Mouse (Mus musculus): Measurements from ENCODE around the gene Hlx.

DNA sequence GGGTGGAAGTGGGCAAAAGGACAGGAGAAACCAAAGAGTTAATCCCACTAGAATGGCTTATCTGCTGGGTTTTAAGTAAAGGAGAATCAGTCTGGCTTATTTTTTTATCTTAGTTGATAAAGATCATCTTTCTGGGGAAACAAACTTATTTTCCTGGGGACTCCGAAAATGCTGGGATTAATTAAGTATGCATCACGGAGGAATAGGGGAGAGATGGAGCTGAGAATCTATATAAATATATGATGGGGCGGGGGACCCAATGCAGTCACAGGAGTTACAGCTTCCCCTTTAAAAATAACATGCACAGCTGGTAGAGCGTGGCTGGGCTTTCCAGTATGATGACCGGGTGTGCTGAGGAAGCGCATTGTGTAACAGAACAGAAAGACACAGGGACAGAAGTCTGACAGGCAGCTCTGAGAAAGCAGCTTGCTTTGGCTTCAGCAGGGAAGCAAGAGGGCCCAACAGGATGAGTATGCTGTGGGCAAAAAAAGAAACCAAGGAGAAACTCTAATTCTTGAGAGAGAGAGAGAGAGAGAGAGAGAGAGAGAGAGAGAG is 3.8 kb downstream of the Hlx start:
- TF ChIP-seq USF2 (IDR thresholded peaks at IDR 0.05; ENCODE audit: borderline replicate concordance in 1 of 2, insufficient read depth in 1 of 2, low read depth in 1 of 2, low read length in 2 of 2) (no peak), CTCF (IDR thresholded peaks at IDR 0.05 in 2 of 3, conservative IDR thresholded peaks at IDR 0.05 in 1 of 3; ENCODE audit: control insufficient read depth in 1 of 3, insufficient read depth in 1 of 3, low read depth in 2 of 3, low read length in 3 of 3, poor library complexity in 1 of 3, severe bottlenecking in 1 of 3) (no peak), ZC3H11A (IDR thresholded peaks at IDR 0.05; ENCODE audit: low read depth, low read length) (no peak), POLR2A (IDR thresholded peaks at IDR 0.05; ENCODE audit: control insufficient read depth in 1 of 2, insufficient read depth in 1 of 2, low read depth in 1 of 2, low read length in 2 of 2, poor library complexity in 1 of 2) (no peak), EP300 (IDR thresholded peaks at IDR 0.05; ENCODE audit: low read depth in 1 of 2, low read length in 2 of 2) (no peak), RCOR1 (IDR thresholded peaks at IDR 0.05; ENCODE audit: low read depth, low read length) (no peak), MAZ (IDR thresholded peaks at IDR 0.05; ENCODE audit: low read depth, low read length) (no peak), USF1 (IDR thresholded peaks at IDR 0.05; ENCODE audit: low read depth, low read length) (no peak), MAFK (IDR thresholded peaks at IDR 0.05; ENCODE audit: borderline replicate concordance, low read depth, low read length) (no peak), CHD2 (IDR thresholded peaks at IDR 0.05; ENCODE audit: low read length) (no peak), POLR2AphosphoS2 (IDR thresholded peaks at IDR 0.05; ENCODE audit: low read length) (no peak), E2F4 (IDR thresholded peaks at IDR 0.05; ENCODE audit: borderline replicate concordance, low read depth, low read length) (no peak), POLR2AphosphoS5 (IDR thresholded peaks at IDR 0.05; ENCODE audit: borderline replicate concordance, low read depth, low read length) (no peak), TAL1 (IDR thresholded peaks at IDR 0.05; ENCODE audit: low read length) (no peak)

Data from MEL (cell line).